Mouse (Mus musculus): ENCODE data around the gene Rbm47. TPM values are rescaled to one million over a fixed set of nuclear protein-coding genes. Genes with fewer than 3 reads are reported as not detected.

The Rbm47 gene
- polyA plus RNA-seq, 1 experiment = 310 TPM

DNA sequence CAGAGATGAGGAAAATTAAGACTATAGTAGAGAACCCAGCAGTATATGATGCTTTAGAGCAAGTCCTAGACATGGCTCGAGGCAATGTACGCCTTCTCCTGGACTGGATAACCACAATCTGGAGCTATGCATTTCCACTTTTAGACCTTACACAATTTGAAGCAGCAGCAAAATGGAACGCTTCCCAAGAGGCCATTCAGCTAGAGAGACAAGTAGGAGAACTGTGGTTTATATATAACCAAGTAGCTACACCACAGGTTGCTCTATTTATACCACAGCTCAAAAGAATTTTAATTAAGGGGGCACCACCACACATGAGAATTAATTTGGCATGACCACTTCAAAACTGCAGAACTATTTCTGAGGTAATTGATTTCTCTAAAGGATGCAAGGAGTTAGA is 9.2 kb upstream of the Rbm47 start:
- no peak overlapping the region for H3K27ac ChIP-seq (ENCODE audit: insufficient read depth, low read depth, low read length)
- H3K4me1 ChIP-seq (ENCODE audit: control insufficient read depth, insufficient read depth, insufficient read length, low read length) = no peaks in the 10 kb centered on the region
- H3K27me3 ChIP-seq (ENCODE audit: control insufficient read depth, insufficient read depth, low read length) = no peaks in the 10 kb centered on the region
- 89% methylated on average over 3 of the region's 3 CpGs for WGBS
- H3K36me3 ChIP-seq (ENCODE audit: control insufficient read depth, insufficient read depth, low read length) = no peaks in the 10 kb centered on the region
- TF ChIP-seq POLR2A (IDR thresholded peaks at IDR 0.05; ENCODE audit: low read depth, low read length) = no peak
- TF ChIP-seq CTCF (IDR thresholded peaks at IDR 0.05; ENCODE audit: extremely low read depth, insufficient read length, insufficient replicate concordance, low read depth, low read length) = no peak
- no peak overlapping the region for H3K4me3 ChIP-seq (ENCODE audit: low read depth, low read length)

DNA sequence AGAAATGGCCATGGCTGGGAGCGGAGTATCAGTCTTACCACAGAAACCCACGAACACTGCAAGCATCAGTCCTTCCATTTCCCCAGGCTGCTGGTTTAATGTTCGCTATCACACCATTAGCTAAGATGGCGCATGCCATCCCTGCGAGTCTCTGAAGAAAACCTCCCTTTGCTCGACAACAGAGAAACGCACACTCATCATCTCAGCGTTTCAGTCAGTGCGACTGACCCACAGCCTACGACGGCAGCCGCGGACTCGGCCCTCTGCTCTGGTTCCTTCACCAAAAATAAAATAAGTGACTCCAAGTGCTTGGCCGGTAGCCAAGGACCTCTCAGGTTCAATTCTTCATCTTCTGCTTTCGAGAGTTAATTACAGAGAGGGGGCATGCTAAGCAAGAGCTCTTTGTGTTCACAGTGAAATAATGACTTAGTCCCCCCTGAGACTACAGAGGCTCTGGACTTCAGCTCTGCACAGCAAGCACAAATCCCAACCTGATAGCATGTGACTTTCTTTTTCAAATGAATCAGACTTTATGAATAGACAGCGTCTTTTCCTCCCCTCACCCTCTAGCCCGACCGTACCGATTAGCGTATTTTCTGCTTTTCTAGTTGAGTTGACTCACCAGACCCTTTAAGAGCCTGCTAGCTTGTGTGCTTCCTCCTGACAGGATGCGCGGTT is 1.4 kb upstream of the Rbm47 start:
- no peak for TF ChIP-seq POLR2A (IDR thresholded peaks at IDR 0.05; ENCODE audit: low read depth, low read length)
- no peak for TF ChIP-seq CTCF (IDR thresholded peaks at IDR 0.05; ENCODE audit: extremely low read depth, insufficient read length, insufficient replicate concordance, low read depth, low read length)

DNA sequence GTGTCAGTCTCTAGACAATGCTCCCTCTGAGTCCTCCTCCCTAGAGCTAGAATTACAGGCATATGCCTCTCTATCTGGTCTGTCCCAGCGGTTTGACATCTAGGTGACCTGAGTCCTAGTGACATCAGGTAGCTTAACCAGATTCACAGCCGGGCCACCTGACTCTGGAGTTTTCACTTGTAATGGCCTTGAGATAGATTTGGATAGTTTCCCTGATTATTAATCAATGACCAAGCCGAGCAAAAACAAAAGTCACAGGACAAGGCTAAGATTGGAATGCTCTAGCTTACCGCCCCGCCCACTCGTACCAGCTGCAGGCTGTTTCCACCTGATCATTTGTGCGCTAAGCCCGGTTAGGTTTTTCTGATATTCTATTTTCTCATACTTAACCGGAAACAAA is 2.3 kb downstream of the Rbm47 start:
- Histone ChIP-seq H3K27me3 (ENCODE audit: control insufficient read depth, insufficient read depth, low read length) (no peaks in the 10 kb centered on the region), H3K4me1 (ENCODE audit: control insufficient read depth, insufficient read depth, insufficient read length, low read length) (no peaks in the 10 kb centered on the region), H3K4me3 (ENCODE audit: low read depth, low read length) (no peak overlapping the region), H3K36me3 (ENCODE audit: control insufficient read depth, insufficient read depth, low read length) (no peaks in the 10 kb centered on the region), H3K27ac (ENCODE audit: insufficient read depth, low read depth, low read length) (no peak overlapping the region)
- 30% methylated on average over 9 of the region's 9 CpGs for WGBS
- TF ChIP-seq CTCF (IDR thresholded peaks at IDR 0.05; ENCODE audit: extremely low read depth, insufficient read length, insufficient replicate concordance, low read depth, low read length) (no peak), POLR2A (IDR thresholded peaks at IDR 0.05; ENCODE audit: low read depth, low read length) (no peak)

More for the DNA sequence above, 1.4 kb upstream of the Rbm47 start:
- Histone ChIP-seq H3K4me1 (ENCODE audit: control insufficient read depth, insufficient read depth, insufficient read length, low read length) (no peaks in the 10 kb centered on the region), H3K27ac (ENCODE audit: insufficient read depth, low read depth, low read length) (no peak overlapping the region), H3K4me3 (ENCODE audit: low read depth, low read length) (no peak overlapping the region), H3K36me3 (ENCODE audit: control insufficient read depth, insufficient read depth, low read length) (no peaks in the 10 kb centered on the region), H3K27me3 (ENCODE audit: control insufficient read depth, insufficient read depth, low read length) (no peaks in the 10 kb centered on the region)
- 81% methylated on average over 23 of the region's 23 CpGs for WGBS

GRCm38 (mm10) chr5:66169099-66169485 is 3.8 kb downstream of the Rbm47 start:
- Histone ChIP-seq H3K36me3 (ENCODE audit: control insufficient read depth, insufficient read depth, low read length) (no peaks in the 10 kb centered on the region), H3K27ac (ENCODE audit: insufficient read depth, low read depth, low read length) (no peak overlapping the region), H3K4me1 (ENCODE audit: control insufficient read depth, insufficient read depth, insufficient read length, low read length) (no peaks in the 10 kb centered on the region), H3K4me3 (ENCODE audit: low read depth, low read length) (no peak overlapping the region), H3K27me3 (ENCODE audit: control insufficient read depth, insufficient read depth, low read length) (no peaks in the 10 kb centered on the region)
- TF ChIP-seq POLR2A (IDR thresholded peaks at IDR 0.05; ENCODE audit: low read depth, low read length) = no peak
- TF ChIP-seq CTCF (IDR thresholded peaks at IDR 0.05; ENCODE audit: extremely low read depth, insufficient read length, insufficient replicate concordance, low read depth, low read length) = no peak
- WGBS = 76% methylated on average over 2 of the region's 2 CpGs

- Histone ChIP-seq H3K4me3 (ENCODE audit: low read depth, low read length) (no peak overlapping the region), H3K27ac (ENCODE audit: insufficient read depth, low read depth, low read length) (no peak overlapping the region), H3K4me1 (ENCODE audit: control insufficient read depth, insufficient read depth, insufficient read length, low read length) (no peaks in the 10 kb centered on the region), H3K36me3 (ENCODE audit: control insufficient read depth, insufficient read depth, low read length) (no peaks in the 10 kb centered on the region), H3K27me3 (ENCODE audit: control insufficient read depth, insufficient read depth, low read length) (no peaks in the 10 kb centered on the region)
- WGBS = 92% methylated on average over 8 of the region's 8 CpGs
- TF ChIP-seq CTCF (IDR thresholded peaks at IDR 0.05; ENCODE audit: extremely low read depth, insufficient read length, insufficient replicate concordance, low read depth, low read length) = no peak
- no peak for TF ChIP-seq POLR2A (IDR thresholded peaks at IDR 0.05; ENCODE audit: low read depth, low read length)
Measured at GRCm38 (mm10) chr5:66168462-66169098, 4.3 kb downstream of the Rbm47 start.

DNA sequence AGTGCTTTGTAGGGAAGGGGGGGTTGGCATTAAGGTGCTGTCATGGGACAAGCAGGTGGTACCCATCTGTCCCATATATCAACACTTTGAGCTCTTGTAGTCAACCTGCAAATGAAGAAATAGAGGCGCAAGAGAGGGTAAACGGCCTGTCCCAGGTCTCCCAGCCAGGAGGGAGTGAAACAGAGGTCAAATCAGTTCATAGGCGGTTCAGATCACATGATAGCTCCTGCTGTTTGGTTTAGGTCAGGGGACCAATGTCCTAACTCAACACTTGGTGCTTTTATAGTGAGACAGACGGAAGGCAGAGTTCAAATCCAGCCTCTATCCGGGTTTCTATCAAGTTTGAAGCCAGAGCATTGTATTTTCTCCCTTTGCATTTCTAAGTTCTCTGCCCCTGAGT is 6.0 kb downstream of the Rbm47 start:
- H3K4me1 ChIP-seq (ENCODE audit: control insufficient read depth, insufficient read depth, insufficient read length, low read length) = no peaks in the 10 kb centered on the region
- WGBS = 82% methylated on average over 5 of the region's 5 CpGs
- no peak overlapping the region for H3K27ac ChIP-seq (ENCODE audit: insufficient read depth, low read depth, low read length)
- no peak overlapping the region for H3K4me3 ChIP-seq (ENCODE audit: low read depth, low read length)
- TF ChIP-seq POLR2A (IDR thresholded peaks at IDR 0.05; ENCODE audit: low read depth, low read length) = no peak
- TF ChIP-seq CTCF (IDR thresholded peaks at IDR 0.05; ENCODE audit: extremely low read depth, insufficient read length, insufficient replicate concordance, low read depth, low read length) = no peak
- no peaks in the 10 kb centered on the region for H3K36me3 ChIP-seq (ENCODE audit: control insufficient read depth, insufficient read depth, low read length)
- no peaks in the 10 kb centered on the region for H3K27me3 ChIP-seq (ENCODE audit: control insufficient read depth, insufficient read depth, low read length)

DNA sequence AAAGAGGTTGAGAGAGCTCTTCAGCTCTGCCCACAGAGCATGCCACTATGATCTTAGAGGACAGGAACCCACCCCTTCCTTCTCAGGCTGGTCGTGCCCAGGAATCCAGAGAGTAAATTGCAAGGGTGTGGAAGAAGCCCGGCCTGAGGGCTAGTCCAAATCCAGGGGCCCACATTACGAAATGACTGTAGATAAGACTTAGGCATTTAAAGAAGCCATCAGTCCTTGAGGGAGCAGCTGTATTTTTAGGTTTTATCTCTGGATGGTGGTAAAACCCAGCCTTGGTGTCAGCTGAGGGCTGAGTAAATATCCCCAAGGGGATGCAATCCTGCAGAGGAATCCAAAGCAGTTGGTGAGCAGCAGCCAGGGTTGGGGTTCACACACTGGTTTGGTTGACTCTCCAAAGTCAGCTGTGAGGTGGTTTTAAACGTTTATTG is 6.7 kb downstream of the Rbm47 start:
- no peaks in the 10 kb centered on the region for H3K27me3 ChIP-seq (ENCODE audit: control insufficient read depth, insufficient read depth, low read length)
- no peaks in the 10 kb centered on the region for H3K4me1 ChIP-seq (ENCODE audit: control insufficient read depth, insufficient read depth, insufficient read length, low read length)
- WGBS = 24% methylated on average over 4 of the region's 4 CpGs
- H3K4me3 ChIP-seq (ENCODE audit: low read depth, low read length) = no peak overlapping the region
- no peaks in the 10 kb centered on the region for H3K36me3 ChIP-seq (ENCODE audit: control insufficient read depth, insufficient read depth, low read length)
- TF ChIP-seq CTCF (IDR thresholded peaks at IDR 0.05; ENCODE audit: extremely low read depth, insufficient read length, insufficient replicate concordance, low read depth, low read length) = no peak
- TF ChIP-seq POLR2A (IDR thresholded peaks at IDR 0.05; ENCODE audit: low read depth, low read length) = no peak
- H3K27ac ChIP-seq (ENCODE audit: insufficient read depth, low read depth, low read length) = no peak overlapping the region

All from small intestine, adult 2 months (tissue).